Mouse (Mus musculus) inflammation-experienced regulatory T-cells, adult 6 months (primary cell): Measurements from ENCODE around the gene Gm49355. TPM values are rescaled to one million over a fixed set of nuclear protein-coding genes. Genes with fewer than 3 reads are reported as not detected.

Experiments
- ATAC-seq: one replicate; pipeline ENCODE4 v1.8.0; 2017
- polyA plus RNA-seq, 3 experiments: library from polyadenylated mRNA; unstranded; fragments of 100-300 nt; shearing (Covaris generic); gene quantifications; one replicate each; pipeline ENCODE4 v1.2.1; 2017

Gm49355 gene
- polyA plus RNA-seq, 3 experiments from 2014 or later, result not detected

DNA sequence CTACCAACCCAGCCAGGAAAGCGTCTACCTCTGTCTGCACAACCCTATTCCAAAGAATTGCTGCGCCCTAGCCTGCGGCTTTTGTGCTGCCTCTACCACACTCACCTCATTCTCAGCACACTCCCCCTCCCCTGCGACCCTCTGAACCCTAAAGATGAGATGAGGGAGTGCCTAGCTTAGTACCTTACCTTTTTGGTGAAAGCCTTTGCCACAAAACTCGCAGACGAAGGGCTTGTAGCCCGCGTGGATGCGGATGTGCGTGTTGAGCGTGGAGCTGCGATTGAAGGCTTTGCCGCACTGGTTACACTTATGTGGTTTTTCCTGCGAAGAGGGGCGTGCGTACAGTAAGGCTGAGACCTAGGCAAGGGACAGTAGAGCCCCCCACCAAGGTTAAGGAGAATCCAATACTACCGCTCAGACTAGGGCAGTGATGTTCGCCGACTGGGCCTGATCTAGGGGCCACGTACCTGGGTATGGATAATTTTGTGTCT, 59.7 kb downstream of the Gm49355 start:
- no peak for ATAC-seq

DNA sequence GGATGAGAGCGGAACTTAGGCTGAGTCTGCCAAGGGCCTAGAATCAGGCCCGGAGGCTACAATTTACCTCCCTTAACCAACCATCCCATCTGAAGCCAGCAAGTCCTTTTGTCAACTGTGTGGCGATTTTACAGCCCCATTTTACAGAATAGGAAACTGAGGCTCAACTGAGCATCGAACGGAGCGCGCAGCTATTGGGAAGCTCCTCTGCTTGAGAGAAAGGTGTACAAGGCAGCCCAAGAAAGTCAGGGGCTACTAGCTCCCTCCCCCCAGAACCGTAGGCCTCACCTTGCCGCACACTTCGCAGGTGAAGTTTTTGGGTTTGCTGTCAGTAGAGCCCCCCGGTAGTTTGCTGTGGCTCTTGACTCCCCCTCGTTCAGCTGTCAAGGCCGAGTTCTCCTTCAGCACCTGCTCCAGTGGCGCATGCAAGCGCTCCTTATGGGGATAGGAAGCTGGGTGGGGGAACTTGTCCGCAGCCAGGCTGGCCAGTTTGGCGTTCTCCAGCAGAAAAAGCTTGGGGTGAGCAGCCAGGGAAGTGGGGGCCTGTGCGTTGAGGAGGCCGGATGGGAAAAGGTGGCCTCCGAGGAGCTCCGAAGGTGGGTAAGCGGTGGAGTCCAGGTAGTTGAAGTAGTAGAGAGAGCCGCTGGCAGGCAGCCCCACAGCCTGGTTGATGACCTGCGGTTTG, 60.4 kb downstream of the Gm49355 start:
- ATAC-seq, result no peak

DNA sequence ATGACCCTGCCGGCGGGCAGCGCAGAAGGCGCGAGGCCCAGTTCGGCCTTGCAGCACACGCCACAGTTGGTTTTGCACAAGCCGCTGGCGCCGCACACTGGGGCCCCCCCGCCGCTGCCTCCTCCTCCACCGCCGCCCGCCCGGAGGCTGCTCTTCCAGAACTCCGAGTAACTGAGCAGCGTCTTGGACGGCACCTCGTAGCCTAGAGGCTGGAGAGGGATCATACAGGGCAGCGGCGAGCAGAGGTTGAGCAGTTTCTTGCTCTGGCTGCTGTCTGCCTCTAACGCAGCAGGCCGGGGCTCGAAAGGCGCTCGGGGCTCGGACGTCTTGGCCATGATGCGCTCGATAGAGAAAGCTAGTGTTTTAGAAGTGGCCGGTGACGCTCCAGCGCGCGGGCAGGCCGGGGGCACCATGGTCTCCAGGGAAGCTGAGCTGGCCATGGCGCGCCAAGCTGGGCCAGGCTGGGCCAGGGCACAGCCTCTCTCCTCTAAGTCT, 61.0 kb downstream of the Gm49355 start:
- ATAC-seq, result no peak

DNA sequence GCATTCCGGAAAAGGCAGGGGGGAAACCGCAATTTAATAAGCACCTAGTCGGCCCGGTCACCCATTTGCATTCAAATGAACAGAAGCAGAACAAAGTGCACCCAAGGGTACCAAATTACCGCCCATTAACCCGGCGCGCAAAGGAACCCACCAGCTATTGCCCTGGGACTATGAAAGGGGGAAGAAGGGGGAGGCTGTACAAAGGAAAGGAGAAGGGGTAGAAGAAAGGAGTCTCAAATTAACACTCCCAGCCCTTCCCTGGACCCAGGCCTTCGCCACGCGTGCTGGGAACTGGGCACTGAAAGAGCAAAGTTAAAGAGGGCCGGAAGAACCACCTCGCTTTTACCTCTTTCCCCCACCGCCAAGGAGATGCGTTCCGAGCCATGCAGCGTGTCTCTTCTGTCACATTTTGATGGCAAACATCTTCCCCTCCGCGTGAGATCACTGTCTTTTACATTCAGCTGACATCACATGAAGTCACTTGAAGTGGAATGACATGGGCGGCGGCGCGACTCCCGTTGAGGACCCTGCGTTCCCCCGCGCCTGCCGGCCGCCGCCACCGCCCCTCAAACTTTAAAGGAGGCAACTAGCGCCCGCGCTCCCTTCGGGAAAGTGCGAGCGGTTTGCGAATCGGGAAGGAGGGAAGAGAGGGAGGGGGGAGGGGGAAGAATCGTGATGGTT, 61.6 kb downstream of the Gm49355 start:
- ATAC-seq, result no peak

DNA sequence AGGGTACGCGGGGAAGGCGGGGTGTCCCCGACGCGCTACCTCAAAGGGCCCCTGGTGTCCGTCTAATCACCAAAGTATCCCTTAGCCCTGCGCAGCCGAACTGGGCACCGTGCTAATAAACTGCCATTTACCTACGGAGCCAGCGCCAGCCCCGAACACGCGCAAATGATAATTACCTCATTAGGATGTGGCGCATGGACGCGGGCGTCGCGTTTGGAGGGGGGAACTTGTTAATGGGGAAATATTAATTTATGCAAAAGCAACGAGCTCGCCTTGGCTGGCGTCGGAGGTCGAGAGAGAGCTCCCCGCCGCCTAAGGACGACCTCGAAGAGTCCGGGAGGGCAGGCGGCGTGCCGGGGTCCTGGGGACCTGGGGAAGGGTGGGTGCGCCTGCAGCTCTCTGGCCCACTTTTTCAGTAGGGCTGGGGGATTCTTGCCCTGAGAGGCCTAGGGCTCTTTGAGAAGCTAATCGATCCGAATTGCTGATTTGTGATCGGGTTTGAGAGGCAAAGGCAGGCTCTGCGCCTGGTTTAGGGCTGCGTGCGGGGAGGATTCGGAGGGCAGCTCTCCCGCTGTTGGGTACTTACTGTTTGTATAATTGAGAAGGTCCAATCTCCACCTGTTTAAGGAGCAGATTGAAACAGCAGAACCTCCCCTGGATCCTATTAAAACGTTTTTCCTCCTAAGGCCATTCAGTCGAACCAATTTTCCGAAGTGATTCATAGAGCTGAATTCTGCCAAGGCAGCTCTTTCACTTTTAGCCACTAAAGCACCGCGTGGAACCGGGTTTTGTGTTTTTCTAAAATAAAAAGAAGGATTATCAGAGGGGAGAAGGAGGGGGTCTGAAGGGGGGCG, 62.5 kb downstream of the Gm49355 start:
- ATAC-seq, result no peak

DNA sequence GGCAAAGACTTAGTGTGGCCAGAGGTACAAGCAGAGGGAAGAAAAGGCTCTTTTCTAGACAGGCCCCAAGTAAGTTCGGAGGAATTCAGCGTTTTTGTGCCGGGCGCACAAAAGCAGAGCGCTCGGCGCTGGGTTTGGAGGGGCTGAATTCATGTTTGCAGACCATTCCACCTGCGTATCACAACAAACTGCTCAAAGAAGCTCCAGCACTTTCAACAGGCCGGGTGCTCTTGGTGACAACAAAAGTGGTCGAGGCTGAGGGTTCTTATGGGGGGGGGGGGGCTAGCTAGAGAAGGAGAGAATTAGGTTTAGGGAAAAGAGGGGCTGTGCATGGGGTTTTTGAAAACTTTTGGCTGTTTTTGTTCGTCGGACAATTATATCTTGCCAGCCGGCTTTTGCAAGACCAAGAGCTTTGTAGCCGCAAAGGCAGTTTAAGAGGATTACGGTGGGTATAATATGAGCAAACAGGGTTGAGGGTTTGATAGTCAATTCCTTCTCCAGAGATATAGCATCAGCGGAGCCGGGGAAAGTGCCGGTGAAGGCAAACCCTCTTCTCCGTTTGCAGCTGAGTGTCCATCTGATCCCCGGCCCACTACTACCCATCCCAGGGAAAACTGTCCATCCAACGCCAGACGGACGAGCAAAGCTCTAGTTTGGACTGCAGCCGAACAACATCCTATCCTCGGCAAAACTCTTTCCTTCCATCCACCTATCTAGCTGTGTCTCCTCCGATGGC, 63.3 kb downstream of the Gm49355 start:
- ATAC-seq, result no peak

DNA sequence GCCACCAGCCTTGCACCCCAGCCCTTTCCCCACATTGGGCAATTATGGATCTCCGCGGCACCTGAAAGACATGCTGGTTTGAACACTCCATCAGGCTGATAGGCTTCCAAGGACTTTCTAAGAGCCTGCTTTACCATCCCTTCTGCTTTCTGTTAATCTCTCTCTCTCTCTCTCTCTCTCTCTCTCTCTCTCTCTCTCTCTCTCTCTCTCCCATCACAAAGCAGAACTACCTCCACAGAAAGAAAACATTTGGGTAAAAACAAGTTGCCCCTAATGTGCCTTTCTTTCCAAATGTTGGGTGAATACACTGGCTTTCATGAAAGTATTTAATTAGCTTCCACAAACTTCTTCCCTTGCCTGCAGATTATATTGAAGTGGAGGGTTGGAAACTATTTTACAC, 64.3 kb downstream of the Gm49355 start, which contains the start of gene Fezf2:
Gene Fezf2 (minus strand): TSS at position 101 of the 400 bp plus-strand sequence.
- ATAC-seq, result no peak

DNA sequence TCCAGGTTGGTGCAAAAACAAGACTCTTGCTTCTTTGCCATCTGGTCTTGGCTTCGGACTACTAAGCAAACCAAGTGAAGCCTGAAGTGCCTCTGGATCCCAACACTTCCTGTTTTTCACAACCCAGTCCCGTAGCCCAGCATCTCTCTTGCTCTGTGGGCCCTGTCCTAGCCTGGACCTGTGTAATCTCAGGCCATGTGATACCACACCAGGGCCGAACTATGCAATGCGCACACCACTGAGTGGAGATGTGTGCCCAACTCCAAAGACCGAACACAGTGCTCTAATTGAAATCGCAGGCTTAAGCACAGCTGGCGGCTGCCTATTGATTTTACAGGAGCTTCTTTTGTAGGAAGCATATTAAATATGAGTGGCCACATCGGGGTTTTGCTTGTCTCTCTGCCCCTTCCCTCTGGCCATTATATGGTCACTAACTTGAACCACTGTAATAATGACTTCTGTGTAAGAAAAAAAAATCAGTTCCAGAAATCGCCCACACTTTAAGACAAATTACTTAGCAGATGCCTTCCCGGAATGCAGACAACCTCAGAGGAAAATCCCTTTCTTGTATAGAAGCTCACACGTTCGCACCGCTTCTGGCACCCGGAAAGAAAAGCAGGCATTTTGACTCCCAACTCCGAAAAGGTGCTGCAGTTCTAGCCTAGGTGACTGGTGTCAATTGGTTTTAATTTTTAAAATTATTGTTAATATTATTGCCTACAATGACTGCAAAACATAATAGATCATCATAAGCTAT, 65.7 kb downstream of the Gm49355 start:
- no peak for ATAC-seq

DNA sequence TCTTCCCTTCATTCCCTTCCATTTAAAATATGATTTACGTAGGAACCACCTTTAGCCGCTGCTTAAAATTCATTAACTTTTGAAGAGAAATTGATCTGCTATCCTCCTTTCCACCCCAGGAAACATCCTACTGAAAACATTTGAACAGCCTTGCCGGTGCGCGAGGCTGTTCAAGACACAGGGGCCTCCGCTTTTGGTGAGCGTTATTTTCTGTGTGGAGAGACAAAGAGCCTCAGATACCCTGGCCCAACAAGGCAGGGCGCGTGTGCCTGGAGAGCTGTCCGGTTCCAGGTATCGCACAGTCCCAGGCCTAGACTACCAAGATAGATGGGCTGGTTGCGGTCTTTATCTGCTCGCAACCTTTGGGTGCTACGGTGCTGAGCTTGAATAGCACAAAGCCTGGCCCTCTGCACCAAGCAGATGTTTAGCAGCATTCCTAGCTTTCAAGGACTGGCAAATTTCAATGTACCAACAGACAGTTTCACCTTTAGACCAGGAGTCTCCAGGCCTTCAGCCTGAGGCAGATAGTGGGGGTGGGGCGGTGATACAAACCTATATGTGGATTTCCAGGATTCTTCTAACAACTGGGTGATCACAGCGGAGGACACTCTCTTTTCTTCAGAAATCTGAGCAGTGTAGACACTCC, 66.6 kb downstream of the Gm49355 start:
- ATAC-seq, result no peak

Other genes with a start within 250 kb of the Gm49355 start
- gene 3830406C13Rik, start 197 bp downstream of the Gm49355 start, polyA plus RNA-seq, result 100 to 1,000 TPM in 2 of 3 experiments, 10 to 100 TPM in 1; 93.9 to 125 (median 118) TPM
- not detected for gene Fezf2, start 64.2 kb downstream of the Gm49355 start, polyA plus RNA-seq